Mouse (Mus musculus): ENCODE results near the gene Ifit1bl2. TPM values are rescaled to one million over a fixed set of nuclear protein-coding genes. Genes with fewer than 3 reads are reported as not detected.

Ifit1bl2 gene
- total RNA-seq, 2 experiments from 2014 or later = 1.5 TPM; not detected in 1

- ATAC-seq (replicated peaks; ENCODE audit: low FRiP score, poor library complexity, severe bottlenecking) = no peak
These were observed 70.6 kb downstream of the Ifit1bl2 start for GRCm38 (mm10) chr19:34569896-34570476.

- no peak for ATAC-seq (replicated peaks; ENCODE audit: low FRiP score, poor library complexity, severe bottlenecking)
These were observed 71.3 kb downstream of the Ifit1bl2 start for GRCm38 (mm10) chr19:34568988-34569895.

Other genes with a start within 250 kb of the Ifit1bl2 start
- gene Ch25h, start 165.6 kb downstream of the Ifit1bl2 start, total RNA-seq (2015; ENCODE audit: low replicate concordance) = not detected in 2 replicates
- not detected in 2 replicates for gene Ch25h, start 165.6 kb downstream of the Ifit1bl2 start, total RNA-seq (2017; ENCODE audit: low replicate concordance)
- gene Lipa, start 113.3 kb downstream of the Ifit1bl2 start, total RNA-seq (2015; ENCODE audit: low replicate concordance) = 50.1 and 57.7 TPM in 2 replicates
- 25.0 and 29.7 TPM in 2 replicates for gene Lipa, start 113.3 kb downstream of the Ifit1bl2 start, total RNA-seq (2017; ENCODE audit: low replicate concordance)
- gene Ifit2, start 90.0 kb downstream of the Ifit1bl2 start, total RNA-seq (2015; ENCODE audit: low replicate concordance) = 3.3 and 3.8 TPM in 2 replicates
- 6.3 and 6.8 TPM in 2 replicates for gene Ifit2, start 90.0 kb downstream of the Ifit1bl2 start, total RNA-seq (2017; ENCODE audit: low replicate concordance)
- gene Ifit3, start 57.2 kb downstream of the Ifit1bl2 start, total RNA-seq (2015; ENCODE audit: low replicate concordance) = 1.5 and 5.6 TPM in 2 replicates
- 2.6 and 5.9 TPM in 2 replicates for gene Ifit3, start 57.2 kb downstream of the Ifit1bl2 start, total RNA-seq (2017; ENCODE audit: low replicate concordance)
- 0.58 TPM in 1 of 2 replicates, not detected in the other for gene Ifit1bl1, start 38.8 kb downstream of the Ifit1bl2 start, total RNA-seq (2015; ENCODE audit: low replicate concordance)
- gene Ifit1bl1, start 38.8 kb downstream of the Ifit1bl2 start, total RNA-seq (2017; ENCODE audit: low replicate concordance) = 1.3 and 1.8 TPM in 2 replicates
- gene Ifit3b, start 32.8 kb downstream of the Ifit1bl2 start, total RNA-seq (2015; ENCODE audit: low replicate concordance) = not detected in 2 replicates
- gene Ifit3b, start 32.8 kb downstream of the Ifit1bl2 start, total RNA-seq (2017; ENCODE audit: low replicate concordance) = 0.56 and 0.77 TPM in 2 replicates
- gene Ifit1, start 128 bp upstream of the Ifit1bl2 start, total RNA-seq (2015; ENCODE audit: low replicate concordance) = 45.0 and 53.1 TPM in 2 replicates
- 46.1 TPM in 2 replicates for gene Ifit1, start 128 bp upstream of the Ifit1bl2 start, total RNA-seq (2017; ENCODE audit: low replicate concordance)
- not detected in 2 replicates for gene Slc16a12, start 106.5 kb upstream of the Ifit1bl2 start, total RNA-seq (2015; ENCODE audit: low replicate concordance)
- gene Slc16a12, start 106.5 kb upstream of the Ifit1bl2 start, total RNA-seq (2017; ENCODE audit: low replicate concordance) = not detected in 2 replicates
- 0.84 and 1.5 TPM in 2 replicates for gene Pank1, start 238.7 kb upstream of the Ifit1bl2 start, total RNA-seq (2015; ENCODE audit: low replicate concordance)
- 1.1 and 1.4 TPM in 2 replicates for gene Pank1, start 238.7 kb upstream of the Ifit1bl2 start, total RNA-seq (2017; ENCODE audit: low replicate concordance)

Measured in erythroblast, adult 5-6 weeks (primary cell).